Mouse (Mus musculus): Measurements from ENCODE around the gene Zfp638. TPM values are rescaled to one million over a fixed set of nuclear protein-coding genes. Genes with fewer than 3 reads are reported as not detected.
A peak's percentile ranks its signal among the peaks of the same experiment; 100 is the strongest.
"Not testable (repeated sequence)": the region's sequence is repeated elsewhere in the genome, so short reads cannot be mapped to it uniquely, and the experiment has no call there.

Gene Zfp638
- 100 to 1,000 TPM in 1 of 2 experiments, 10 to 100 TPM in 1; 82.6 to 118 TPM for total RNA-seq (2021)
- polyA plus RNA-seq (2012; rRNA removed), result 7.1 and 7.4 TPM in 2 replicates
- long read RNA-seq, partial matches to known transcripts, result 0 of 11 reads
- long read RNA-seq, other reads (novel, unspliced or antisense), result 9 of 11 reads

DNA sequence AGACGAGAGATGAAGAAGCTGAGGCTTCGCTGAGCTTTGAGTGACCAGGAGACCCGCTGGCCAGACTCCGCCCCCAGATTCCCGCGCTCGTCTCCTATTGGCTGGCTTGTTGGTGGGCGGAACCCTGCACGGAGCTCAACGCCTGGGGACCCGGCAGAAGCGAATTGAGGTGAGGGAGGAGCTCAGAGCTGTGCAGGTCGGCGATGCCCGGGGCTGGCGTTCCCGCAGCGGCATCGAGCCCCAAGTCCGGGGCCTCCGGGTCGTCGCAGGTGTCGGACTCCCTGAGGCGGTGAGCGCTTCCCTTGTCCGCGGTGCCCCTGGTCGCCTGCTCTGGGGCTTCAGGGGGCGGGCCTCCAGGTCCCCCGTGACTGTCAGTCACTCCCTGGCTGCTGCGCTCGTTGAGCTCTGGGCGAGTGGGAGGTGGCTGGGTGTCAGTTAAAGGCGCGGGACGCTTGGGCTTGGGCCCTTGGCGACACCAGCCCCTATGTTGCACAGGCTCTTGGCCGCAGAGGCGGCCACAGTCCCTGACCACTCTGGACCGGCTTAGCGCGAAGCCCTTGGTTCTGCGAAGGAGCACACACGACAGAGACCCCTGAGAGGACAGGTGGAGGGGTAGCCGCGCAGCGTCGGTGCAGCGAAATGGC, at the start of gene Zfp638:
Zfp638 (plus strand) TSS at position 156 of the 644 bp plus-strand sequence.
- peak; percentile 99 for DNase-seq

- no peak for DNase-seq
Measured at GRCm38 (mm10) chr6:83818996-83819395, 47.9 kb upstream of the Zfp638 start.

GRCm38 (mm10) chr6:83820727-83821515, 46.0 kb upstream of the Zfp638 start:
- no peak for DNase-seq

GRCm38 (mm10) chr6:83821856-83822255, 45.1 kb upstream of the Zfp638 start:
- DNase-seq, result no peak

DNA sequence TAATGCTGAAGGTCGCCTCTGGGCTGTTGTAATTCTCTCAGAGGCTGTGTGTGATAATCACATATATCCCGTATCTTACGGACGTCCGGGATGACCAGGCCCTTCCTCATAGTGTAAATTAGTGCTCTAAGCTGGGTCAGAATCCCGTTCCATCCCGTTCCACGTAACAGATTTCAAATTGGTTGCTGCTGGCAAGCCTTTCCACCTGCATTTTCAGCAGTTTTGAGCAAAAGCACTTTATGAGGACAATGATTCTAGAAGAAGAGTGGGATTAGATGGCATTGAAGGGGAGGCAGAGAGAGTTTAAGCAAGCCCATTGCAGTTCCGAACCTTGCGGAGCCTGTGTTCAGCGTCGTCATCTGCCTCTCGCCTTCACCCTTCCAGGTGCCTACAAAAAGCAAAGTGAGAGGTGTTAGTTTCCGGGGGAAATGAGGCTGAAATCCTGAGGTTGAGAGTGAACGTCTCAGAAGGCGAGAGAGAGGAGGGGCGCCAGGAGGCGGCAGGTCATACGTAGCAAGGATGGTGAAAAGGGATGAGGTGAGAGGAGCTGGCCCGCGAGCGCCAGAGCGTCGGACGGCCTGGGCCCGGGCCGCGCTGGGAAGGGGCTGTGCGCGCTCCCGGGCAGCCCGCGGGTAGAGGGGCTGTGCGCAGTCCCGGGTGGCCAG, 35.8 kb upstream of the Zfp638 start:
- no peak for DNase-seq

GRCm38 (mm10) chr6:83831606-83832123, 35.2 kb upstream of the Zfp638 start, which contains the start of gene Paip2b:
TSS of gene Paip2b (minus strand) at chr6:83831741.
- DNase-seq, result peak; percentile 98

- not testable (repeated sequence) for DNase-seq
Measured at GRCm38 (mm10) chr6:83832393-83832792, 34.5 kb upstream of the Zfp638 start.

GRCm38 (mm10) chr6:83836826-83837225, 30.1 kb upstream of the Zfp638 start:
- no peak for DNase-seq

DNA sequence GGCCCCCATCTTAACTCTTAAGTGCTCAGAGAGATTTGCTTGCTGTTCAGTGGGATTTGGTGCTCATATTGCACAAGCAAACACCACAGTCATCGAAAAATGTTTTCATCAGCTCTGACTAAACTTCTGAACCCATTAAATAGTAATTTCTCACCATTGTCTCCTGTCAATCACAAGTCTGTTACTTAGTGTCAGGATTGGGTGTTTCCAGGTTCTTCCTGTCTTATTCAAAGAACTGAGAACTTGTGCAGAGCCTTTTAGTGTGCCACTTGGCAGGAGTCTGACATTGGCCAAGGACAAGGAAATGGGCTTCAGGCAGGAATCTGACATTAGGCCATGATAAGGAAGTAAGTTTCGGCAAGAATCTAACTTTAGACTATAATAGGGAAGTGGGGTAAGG, 28.9 kb upstream of the Zfp638 start:
- DNase-seq, result no peak

GRCm38 (mm10) chr6:83840086-83840485, 26.8 kb upstream of the Zfp638 start:
- DNase-seq, result no peak

- no peak for DNase-seq
Measured at GRCm38 (mm10) chr6:83844913-83845312, 22.0 kb upstream of the Zfp638 start.

DNA sequence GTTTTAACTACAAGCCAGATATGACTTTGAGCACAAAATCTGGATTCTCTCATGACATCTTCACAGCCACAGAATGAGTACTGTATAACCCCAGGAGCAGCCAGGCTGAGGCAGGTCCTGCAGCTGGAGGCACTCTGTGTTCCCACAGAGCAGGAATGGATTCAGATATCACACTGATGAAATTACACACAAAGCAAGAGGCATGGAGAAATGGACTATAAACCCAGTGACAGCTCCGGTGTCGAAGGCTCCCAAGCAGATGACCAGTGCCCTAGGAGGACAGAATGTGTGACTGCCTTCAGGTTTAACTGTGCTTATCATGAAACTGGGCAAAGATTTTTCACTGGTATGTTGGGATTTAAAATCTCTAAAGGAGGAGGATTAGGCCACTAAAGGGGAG, 20.8 kb upstream of the Zfp638 start:
- no peak for DNase-seq

DNA sequence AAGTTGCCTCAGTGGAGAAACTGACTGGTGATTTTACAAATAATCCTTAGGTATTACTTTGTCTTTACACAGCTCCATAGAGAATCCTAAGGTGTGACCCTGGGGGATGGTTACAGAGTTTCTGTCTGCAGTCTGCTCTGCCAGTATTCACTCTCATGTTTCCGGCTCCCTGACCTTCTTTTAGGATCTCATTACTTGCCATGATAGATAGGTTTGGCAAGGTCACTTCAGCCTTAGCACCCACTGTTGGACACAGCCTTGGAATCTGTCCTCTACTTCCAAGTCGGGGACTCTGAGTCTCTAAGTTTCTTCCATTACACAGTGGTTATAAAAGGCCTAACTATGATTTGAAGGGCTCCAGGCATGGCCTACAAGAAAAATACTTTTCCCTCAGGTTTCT, 17.5 kb upstream of the Zfp638 start:
- peak; percentile 34 for DNase-seq

DNA sequence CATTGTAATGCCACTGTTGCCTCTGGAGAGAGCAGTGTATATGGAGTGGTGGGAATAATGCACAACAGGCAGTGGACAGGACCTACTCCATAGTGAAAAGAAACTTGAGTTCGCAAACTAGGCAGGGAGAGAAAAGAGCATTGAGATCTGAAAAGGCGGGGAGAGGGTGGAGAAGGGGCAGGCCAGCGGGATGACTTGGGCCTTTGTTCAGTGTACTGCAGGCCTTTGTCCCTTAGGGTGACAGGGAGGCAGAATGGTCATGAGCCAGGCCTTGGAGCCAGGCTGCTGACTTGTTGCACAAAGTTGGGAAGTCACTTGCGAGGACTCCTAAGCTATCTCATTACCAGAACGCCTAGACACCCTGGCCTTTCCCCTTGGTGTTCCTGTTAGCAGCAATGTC, 9.4 kb upstream of the Zfp638 start:
- DNase-seq, result no peak

DNA sequence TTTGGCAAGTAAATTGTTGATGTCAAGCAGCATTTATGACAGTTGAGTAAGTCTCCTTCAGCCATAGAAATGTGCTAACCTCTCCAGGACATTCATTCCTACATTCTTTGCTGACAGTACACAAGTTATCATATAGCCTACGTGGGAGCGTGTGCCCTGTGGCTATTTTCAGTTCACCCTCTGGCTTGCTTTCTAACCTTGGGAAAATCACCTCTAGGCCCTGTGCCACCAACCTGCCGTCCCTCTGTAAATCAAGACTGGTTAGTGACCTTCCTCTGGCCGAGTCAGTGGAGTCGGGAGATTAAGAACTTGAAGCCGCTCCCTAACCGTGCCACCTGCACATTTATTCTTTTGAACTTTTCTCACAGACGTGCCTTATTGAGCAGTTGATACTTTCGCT, 6.9 kb upstream of the Zfp638 start:
- DNase-seq, result peak; percentile 87

- DNase-seq, result no peak
Measured at GRCm38 (mm10) chr6:83863538-83863937, 3.4 kb upstream of the Zfp638 start.

DNA sequence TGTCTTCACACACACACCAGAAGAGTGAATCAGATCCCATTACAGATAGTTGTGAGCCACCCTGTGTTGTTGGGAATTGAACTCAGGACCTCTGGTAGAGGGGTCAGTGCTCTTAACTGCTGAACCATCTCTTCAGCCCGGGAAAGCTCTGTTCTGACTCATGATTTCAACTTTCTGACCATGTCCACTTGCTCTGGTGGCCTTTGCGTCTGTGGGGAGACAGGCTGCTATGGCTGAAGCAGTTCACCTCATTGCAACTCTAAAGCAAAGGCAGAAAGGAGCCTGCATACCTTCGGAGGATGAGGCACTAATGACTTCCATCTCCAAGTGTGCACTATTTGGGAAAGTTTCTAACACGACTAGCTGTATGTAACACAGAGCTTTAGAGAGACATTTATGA, 486 bp upstream of the Zfp638 start:
- DNase-seq, result no peak

- DNase-seq, result peak; percentile 86
Measured at GRCm38 (mm10) chr6:83867598-83868585, 983 bp downstream of the Zfp638 start.

GRCm38 (mm10) chr6:83879815-83880214, 12.9 kb downstream of the Zfp638 start:
- DNase-seq, result peak; percentile 49

- no peak for DNase-seq
Measured at GRCm38 (mm10) chr6:83886789-83887188, 19.9 kb downstream of the Zfp638 start.

DNA sequence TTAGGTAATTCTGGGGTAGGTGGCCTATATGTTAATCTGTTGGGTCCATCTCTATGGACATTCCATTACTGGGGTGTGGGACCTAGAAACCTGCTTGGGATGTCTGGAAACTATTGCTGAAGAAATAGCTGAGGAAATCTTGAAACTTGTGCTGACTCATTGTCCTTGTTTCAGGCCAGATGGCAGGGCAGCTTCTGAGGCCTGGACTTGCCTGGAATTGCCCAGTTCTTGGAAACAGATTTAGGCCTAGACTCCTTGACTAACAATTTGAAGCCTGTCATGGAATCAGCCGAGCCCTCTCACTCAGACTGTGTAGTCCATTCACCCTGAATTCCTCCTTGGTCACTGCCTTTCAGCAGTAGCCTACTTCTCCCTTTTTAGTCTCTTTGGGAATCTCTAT, 21.9 kb downstream of the Zfp638 start:
- DNase-seq, result peak; percentile 26

Measured in adrenal gland, adult 2 months (tissue).